Mouse (Mus musculus) heart, postnatal 36 days (tissue): Measurements from ENCODE around the gene Slc10a1. TPM values are rescaled to one million over a fixed set of nuclear protein-coding genes. Genes with fewer than 3 reads are reported as not detected.
A peak's percentile ranks its signal among the peaks of the same experiment; 100 is the strongest.

ENCODE experiments used
- DNase-seq, 2 experiments: peaks; one replicate each; pipeline ENCODE4 v3.0.0; 2021 to 2022
- intact Hi-C: fragments of 180-260 bp; cut with DNase I; formaldehyde crosslinking; loops from one replicate; pipeline ENCODE4 v1.15.1; 2025
- total RNA-seq, 2 experiments: library from RNA; stranded (reverse); gene quantifications; 2 replicates each; pipeline ENCODE4 v1.2.3; 2021

The Slc10a1 gene
- total RNA-seq: not detected

GRCm38 (mm10) chr12:80968605-80969004 lies at the start of gene Slc10a1:
Slc10a1 (minus strand) TSS chr12:80968705.
- intact Hi-C loops: no loop called here
- no peak for DNase-seq

GRCm38 (mm10) chr12:81017624-81018023 lies 49.1 kb upstream of the Slc10a1 start:
- DNase-seq: no peak
- intact Hi-C loops: no loop called here

GRCm38 (mm10) chr12:81013496-81013895 lies 45.0 kb upstream of the Slc10a1 start:
- no peak for DNase-seq
- intact Hi-C loops: no loop called here

GRCm38 (mm10) chr12:81011994-81012393 lies 43.5 kb upstream of the Slc10a1 start:
- intact Hi-C loops: no loop called here
- DNase-seq: no peak

- no peak for DNase-seq
- intact Hi-C loops: no loop called here
Measured at GRCm38 (mm10) chr12:81009813-81010212, 41.3 kb upstream of the Slc10a1 start.

GRCm38 (mm10) chr12:81002841-81003635 lies 34.5 kb upstream of the Slc10a1 start:
- no peak for DNase-seq
- intact Hi-C loops: no loop called here

- intact Hi-C loops: no loop called here
- DNase-seq: no peak
Measured at GRCm38 (mm10) chr12:81000924-81001323, 32.4 kb upstream of the Slc10a1 start.

- no peak for DNase-seq
- intact Hi-C loops: no loop called here
Measured at GRCm38 (mm10) chr12:80998528-80999221, 30.2 kb upstream of the Slc10a1 start.

- intact Hi-C loops: no loop called here
- no peak for DNase-seq
Measured at GRCm38 (mm10) chr12:80997652-80998051, 29.1 kb upstream of the Slc10a1 start.

- DNase-seq: no peak
- intact Hi-C loops: no loop called here
Measured at GRCm38 (mm10) chr12:80995326-80995725, 26.8 kb upstream of the Slc10a1 start.

GRCm38 (mm10) chr12:80993773-80994172 lies 25.3 kb upstream of the Slc10a1 start:
- intact Hi-C loops: no loop called here
- no peak for DNase-seq

GRCm38 (mm10) chr12:80992540-80993122 lies 24.1 kb upstream of the Slc10a1 start:
- no peak for DNase-seq
- intact Hi-C loops: no loop called here

- no peak for DNase-seq
- intact Hi-C loops: no loop called here
Measured at GRCm38 (mm10) chr12:80991806-80992205, 23.3 kb upstream of the Slc10a1 start.

GRCm38 (mm10) chr12:80990901-80991445 lies 22.5 kb upstream of the Slc10a1 start:
- intact Hi-C loops: no loop called here
- DNase-seq: no peak

GRCm38 (mm10) chr12:80988286-80988685 lies 19.8 kb upstream of the Slc10a1 start:
- intact Hi-C loops: no loop called here
- no peak for DNase-seq

- DNase-seq: no peak
- intact Hi-C loops: no loop called here
Measured at GRCm38 (mm10) chr12:80986628-80987027, 18.1 kb upstream of the Slc10a1 start.

GRCm38 (mm10) chr12:80983695-80984094 lies 15.2 kb upstream of the Slc10a1 start:
- DNase-seq: no peak
- intact Hi-C loops: no loop called here

- intact Hi-C loops: loop anchor here (1.0 kb wide), 2 partner anchors 200 to 420 kb away; no protein-coding TSS in a partner anchor
- DNase-seq: peak; percentile 75 to 81
Measured at GRCm38 (mm10) chr12:80982326-80982725, 13.8 kb upstream of the Slc10a1 start.

GRCm38 (mm10) chr12:80975939-80976671 lies 7.6 kb upstream of the Slc10a1 start:
- intact Hi-C loops: no loop called here
- DNase-seq: no peak

- intact Hi-C loops: no loop called here
- no peak for DNase-seq
Measured at GRCm38 (mm10) chr12:80971756-80972155, 3.3 kb upstream of the Slc10a1 start.
